Mouse (Mus musculus) spleen, adult 2 months (tissue): ENCODE measurements around the gene Mipol1.

Experiments used
- CTCF ChIP-seq: fragments of 200-500 bp; IDR thresholded peaks from 2 replicates; pipeline ENCODE4 v1.5.1; 2011; ENCODE audit warnings: mild to moderate bottlenecking, inconsistent platforms; ENCODE audit not compliant: insufficient read depth, insufficient read length, insufficient replicate concordance; ENCODE audit errors: extremely low read depth
- POLR2A ChIP-seq: fragments of 200-500 bp; IDR thresholded peaks from 2 replicates; pipeline ENCODE4 v1.6.1; 2011; ENCODE audit warnings: low read depth, low read length, inconsistent platforms

- TF ChIP-seq POLR2A = no peak
- no peak for TF ChIP-seq CTCF
Measured at GRCm38 (mm10) chr12:57534517-57534878, 304.3 kb downstream of the Mipol1 start.
